In the genomic region with DNA sequence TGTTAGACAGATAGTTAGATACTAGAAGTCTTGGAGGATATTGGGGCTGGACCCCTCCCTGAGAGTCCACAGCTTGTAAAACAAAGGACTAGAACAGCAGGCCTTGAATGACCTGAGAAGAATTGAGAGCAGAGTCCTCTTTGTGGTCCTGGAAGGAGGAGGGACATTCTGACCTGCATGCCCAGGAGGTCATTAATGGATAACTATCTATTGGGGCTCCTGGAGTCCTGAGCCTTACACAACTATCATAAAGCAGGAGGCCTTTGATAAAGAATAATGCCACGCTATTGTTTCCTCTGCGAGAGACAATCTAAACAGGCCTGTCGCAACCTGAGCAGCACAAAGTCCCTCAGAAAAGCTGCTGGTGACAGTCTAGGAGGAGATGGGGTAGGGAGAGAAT, we compare ENCODE assay signal across 22 mouse cellular contexts.
A peak's percentile ranks its signal among the peaks of the same experiment; 100 is the strongest.
DNase-seq lines count a peak whose midpoint lies in the region; ATAC-seq and TF ChIP-seq lines count a peak whose summit lies in the region.
"Had no signal": no experiment of that assay in that cellular context is flagged by ENCODE, and none has a peak within 500 bp of the region (broad histone marks: within the 10 kb centered on the region; RNA-seq: fewer than 3 reads in every experiment).

No protein-coding gene starts in this region.

- no peaks in the 10 kb centered on the region for H3K27me3 ChIP-seq in kidney, embryonic 15.5 days
- H3K27me3 ChIP-seq in liver, postnatal 0 days (ENCODE audit: insufficient read depth, low read length): no peaks in the 10 kb centered on the region
- H3K27me3 ChIP-seq in liver, embryonic 11.5 days (replicated peaks; ENCODE audit: control insufficient read depth, insufficient read depth, low read length): no peaks in the 10 kb centered on the region
- H3K27me3 ChIP-seq: forebrain, embryonic 13.5 days; hindbrain, embryonic 12.5 days had no signal

- H3K4me1 ChIP-seq in kidney, embryonic 15.5 days: 0 out of 2 replicates have a peak, but pooled peaks cover 2% of the 10 kb centered on the region
- no peaks in the 10 kb centered on the region for H3K4me1 ChIP-seq in liver, postnatal 0 days (ENCODE audit: insufficient read depth)
- no peaks in the 10 kb centered on the region for H3K4me1 ChIP-seq in liver, embryonic 11.5 days (replicated peaks; ENCODE audit: control insufficient read depth, insufficient read depth, low read length)
- H3K4me1 ChIP-seq: forebrain, embryonic 13.5 days; hindbrain, embryonic 12.5 days had no signal

- TF ChIP-seq CTCF in liver, postnatal 0 days (IDR thresholded peaks at IDR 0.05; ENCODE audit: low read depth): no peak

- H3K9ac ChIP-seq in kidney, embryonic 15.5 days: no peak overlapping the region
- no peak overlapping the region for H3K9ac ChIP-seq in liver, postnatal 0 days (replicated peaks)
- no peak overlapping the region for H3K9ac ChIP-seq in liver, embryonic 11.5 days (ENCODE audit: low read depth, low read length)
- H3K9ac ChIP-seq: forebrain, embryonic 13.5 days; hindbrain, embryonic 12.5 days had no signal

- DNase-seq in kidney, adult 11 months: peak; percentile 43
- peak; percentile 73 for DNase-seq in kidney, adult 9 months
- DNase-seq in kidney, postnatal 4 days: no peak
- DNase-seq in liver, postnatal 0 days: no peak
- no peak for DNase-seq in liver, embryonic 11.5 days (ENCODE audit: low spot score)
- DNase-seq in cerebellum, postnatal 25 days: no peak
- no peak for DNase-seq in thymus, postnatal 25 days
- DNase-seq: adrenal gland, adult 8-10 months; adrenal gland, postnatal 25 days; cerebellum, adult 11-12 months; cerebellum, adult 8-10 months; cerebellum, postnatal 10 days; gastrocnemius, postnatal 10 days; gastrocnemius, postnatal 36 days; heart, adult 2 months had no signal

- no peaks in the 10 kb centered on the region for H3K36me3 ChIP-seq in kidney, embryonic 15.5 days
- H3K36me3 ChIP-seq in liver, postnatal 0 days (replicated peaks; ENCODE audit: insufficient read depth, low read length): no peaks in the 10 kb centered on the region
- H3K36me3 ChIP-seq in liver, embryonic 11.5 days (ENCODE audit: control insufficient read depth, insufficient read depth, low read length): no peaks in the 10 kb centered on the region
- H3K36me3 ChIP-seq: forebrain, embryonic 10.5 days; hindbrain, embryonic 12.5 days had no signal

- TF ChIP-seq EP300 in liver, postnatal 0 days (IDR thresholded peaks at IDR 0.05; ENCODE audit: low read depth): no peak

- H3K4me3 ChIP-seq in kidney, embryonic 15.5 days (replicated peaks): no peak overlapping the region
- no peak overlapping the region for H3K4me3 ChIP-seq in liver, postnatal 0 days (ENCODE audit: low read depth, low read length)
- no peak overlapping the region for H3K4me3 ChIP-seq in liver, embryonic 11.5 days (ENCODE audit: low read depth, low read length)
- H3K4me3 ChIP-seq: forebrain, embryonic 10.5 days; forebrain, embryonic 13.5 days; heart, adult 2 months; hindbrain, embryonic 12.5 days had no signal

- WGBS in kidney, embryonic 15.5 days: 87% methylated on average over 3 of the region's 3 CpGs
- 56% methylated on average over 3 of the region's 3 CpGs for WGBS in liver, postnatal 0 days (ENCODE audit: insufficient replicate concordance)
- 76% methylated on average over 3 of the region's 3 CpGs for WGBS in liver, embryonic 11.5 days

- H3K9me3 ChIP-seq in kidney, embryonic 15.5 days (replicated peaks): no peaks in the 10 kb centered on the region
- no peaks in the 10 kb centered on the region for H3K9me3 ChIP-seq in liver, postnatal 0 days (ENCODE audit: low read length)
- no peaks in the 10 kb centered on the region for H3K9me3 ChIP-seq in liver, embryonic 11.5 days (ENCODE audit: control insufficient read depth, low read length)
- H3K9me3 ChIP-seq: forebrain, embryonic 10.5 days; forebrain, embryonic 13.5 days; hindbrain, embryonic 12.5 days had no signal

- H3K4me2 ChIP-seq in kidney, embryonic 15.5 days: no peak overlapping the region
- no peak overlapping the region for H3K4me2 ChIP-seq in liver, postnatal 0 days (ENCODE audit: low read depth, low read length)
- H3K4me2 ChIP-seq in liver, embryonic 11.5 days: no peak overlapping the region
- H3K4me2 ChIP-seq: forebrain, embryonic 13.5 days; heart, embryonic 11.5 days; hindbrain, embryonic 12.5 days had no signal

- no peak overlapping the region for H3K27ac ChIP-seq in kidney, embryonic 15.5 days
- no peak overlapping the region for H3K27ac ChIP-seq in liver, postnatal 0 days (ENCODE audit: low read depth)
- H3K27ac ChIP-seq in liver, embryonic 11.5 days (ENCODE audit: low read depth, low read length): no peak overlapping the region
- H3K27ac ChIP-seq: forebrain, embryonic 10.5 days; forebrain, embryonic 13.5 days; heart, adult 2 months; hindbrain, embryonic 12.5 days had no signal

- no peak for ATAC-seq in kidney, embryonic 15.5 days (replicated peaks; ENCODE audit: low FRiP score)
- ATAC-seq in liver, postnatal 0 days: peak; percentile 33
- no peak for ATAC-seq in liver, embryonic 11.5 days (replicated peaks; ENCODE audit: low FRiP score)
- ATAC-seq: activated CD4-positive, CD25-positive, alpha-beta regulatory T cell, adult 4 months; forebrain, embryonic 13.5 days; forebrain, embryonic 16.5 days had no signal

Comparison
In these comparisons a context has a peak if more than half of its experiments do, and no peak if none do; other contexts are left out.
1. DNase-seq: peak in kidney, adult 11 months (single experiment) and kidney, adult 9 months (single experiment); none in kidney, postnatal 4 days (0 of 2), liver, postnatal 0 days (single experiment), liver, embryonic 11.5 days (single experiment), cerebellum, postnatal 25 days (0 of 2) and thymus, postnatal 25 days (single experiment).